Mouse (Mus musculus) cerebellum, adult (tissue): ENCODE results near the gene Spata31d1b.
"Not testable (repeated sequence)": the region's sequence is repeated elsewhere in the genome, so short reads cannot be mapped to it uniquely, and the experiment has no call there.

Source experiments
- ATAC-seq: cut with Nextera tagmentation; 2 replicates; pipeline ENCODE4 v1.9.2; 2017; ENCODE audit warnings: mild to moderate bottlenecking, moderate library complexity, mixed read lengths; ENCODE audit not compliant: insufficient number of reproducible peaks, low FRiP score, low TSS enrichment

Spata31d1b gene

GRCm38 (mm10) chr13:59711984-59712383 lies at the start of gene Spata31d1b:
Gene Spata31d1b (plus strand): TSS chr13:59712284.
- not testable (repeated sequence) for ATAC-seq

GRCm38 (mm10) chr13:59663939-59664712 lies 48.0 kb upstream of the Spata31d1b start:
- no peak for ATAC-seq

- ATAC-seq: no peak
Measured at GRCm38 (mm10) chr13:59667763-59668162, 44.3 kb upstream of the Spata31d1b start.

- ATAC-seq: no peak
Measured at GRCm38 (mm10) chr13:59668501-59669093, 43.5 kb upstream of the Spata31d1b start.

GRCm38 (mm10) chr13:59669946-59670345 lies 42.1 kb upstream of the Spata31d1b start:
- no peak for ATAC-seq

GRCm38 (mm10) chr13:59671521-59671920 lies 40.6 kb upstream of the Spata31d1b start:
- ATAC-seq: no peak

- no peak for ATAC-seq
Measured at GRCm38 (mm10) chr13:59672248-59672647, 39.8 kb upstream of the Spata31d1b start.

GRCm38 (mm10) chr13:59673597-59673996 lies 38.5 kb upstream of the Spata31d1b start:
- ATAC-seq: no peak

- no peak for ATAC-seq
Measured at GRCm38 (mm10) chr13:59674215-59674614, 37.9 kb upstream of the Spata31d1b start.

GRCm38 (mm10) chr13:59674761-59675150 lies 37.3 kb upstream of the Spata31d1b start:
- ATAC-seq: peak; percentile 46; the same call in 1 of the 2 replicates

- ATAC-seq: peak; percentile 79
Measured at GRCm38 (mm10) chr13:59675151-59676011, 36.7 kb upstream of the Spata31d1b start, which contains the start of gene Golm1. Gene Golm1 (minus strand): TSS chr13:59675811.

GRCm38 (mm10) chr13:59676316-59677229 lies 35.5 kb upstream of the Spata31d1b start:
- no peak for ATAC-seq

- ATAC-seq: no peak
Measured at GRCm38 (mm10) chr13:59679306-59679705, 32.8 kb upstream of the Spata31d1b start.

GRCm38 (mm10) chr13:59679908-59680307 lies 32.2 kb upstream of the Spata31d1b start:
- no peak for ATAC-seq

GRCm38 (mm10) chr13:59682629-59683028 lies 29.5 kb upstream of the Spata31d1b start:
- ATAC-seq: no peak

- no peak for ATAC-seq
Measured at GRCm38 (mm10) chr13:59685236-59685635, 26.8 kb upstream of the Spata31d1b start.

GRCm38 (mm10) chr13:59688338-59688770 lies 23.7 kb upstream of the Spata31d1b start:
- no peak for ATAC-seq

- no peak for ATAC-seq
Measured at GRCm38 (mm10) chr13:59689313-59689712, 22.8 kb upstream of the Spata31d1b start.

- no peak for ATAC-seq
Measured at GRCm38 (mm10) chr13:59689843-59690242, 22.2 kb upstream of the Spata31d1b start.

GRCm38 (mm10) chr13:59690576-59690975 lies 21.5 kb upstream of the Spata31d1b start:
- ATAC-seq: no peak
